Mouse (Mus musculus): ENCODE results near the gene Mtr.

Mtr gene

DNA sequence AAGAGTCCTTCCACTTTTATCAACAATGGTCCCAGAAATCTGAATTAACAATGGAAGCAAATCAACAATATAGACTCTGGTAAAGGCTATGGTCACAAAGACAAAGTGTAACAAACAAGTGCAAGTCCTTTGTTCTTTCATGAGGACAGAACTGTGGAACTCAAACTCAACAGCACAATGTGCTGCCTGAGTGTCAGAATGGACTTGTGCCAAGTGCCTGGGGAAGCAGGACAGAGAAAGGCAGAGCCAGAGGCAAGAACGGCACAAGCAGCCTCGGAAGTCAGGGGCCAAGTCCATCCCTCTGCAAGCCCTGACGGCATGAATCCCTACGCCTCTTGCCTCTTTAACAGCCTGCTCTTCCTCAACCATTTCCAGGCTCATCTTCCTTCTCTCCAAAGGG is 13.9 kb downstream of the Mtr start:
- no peak for DNase-seq (ENCODE audit: low spot score in 2 of 2)

DNA sequence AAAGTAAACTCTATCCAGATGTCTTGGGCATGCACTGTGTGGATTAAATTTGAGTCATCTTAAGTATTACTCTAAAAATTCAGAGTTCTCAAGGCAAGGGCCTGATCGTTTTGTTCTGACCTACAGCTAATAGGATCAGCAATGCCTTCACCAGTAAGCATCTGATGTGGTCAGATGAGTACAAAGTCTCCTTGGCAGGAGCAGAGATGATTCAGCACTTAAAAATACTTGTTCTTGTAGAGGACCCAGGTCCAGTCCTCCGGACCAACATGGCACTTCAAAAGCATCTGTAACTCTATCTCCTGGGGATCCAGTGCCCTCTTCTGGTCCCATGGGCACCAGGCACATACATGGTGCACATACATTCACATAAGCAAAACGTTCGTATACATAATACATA is 25.8 kb downstream of the Mtr start:
- no peak for DNase-seq (ENCODE audit: low spot score in 2 of 2)

DNA sequence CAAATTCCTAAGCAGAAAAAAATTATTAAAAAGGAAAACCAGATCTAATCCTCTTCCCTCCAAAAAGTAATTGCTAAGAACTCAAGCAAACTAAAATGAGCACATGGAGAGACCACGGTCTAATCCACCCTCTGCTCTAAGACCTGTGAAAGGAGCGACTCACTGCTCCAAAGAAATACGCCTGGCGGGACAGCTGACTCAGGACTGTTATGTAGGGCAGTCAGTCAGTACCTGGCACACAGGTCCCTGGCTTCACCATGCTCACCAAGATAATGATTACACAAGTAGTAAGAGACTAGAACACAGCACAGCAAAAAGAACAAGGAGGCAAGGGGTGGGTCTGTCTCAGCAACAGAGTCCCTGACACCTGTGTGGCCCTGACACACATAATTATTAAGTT is 29.7 kb downstream of the Mtr start:
- DNase-seq (ENCODE audit: low spot score in 2 of 2), result no peak

DNA sequence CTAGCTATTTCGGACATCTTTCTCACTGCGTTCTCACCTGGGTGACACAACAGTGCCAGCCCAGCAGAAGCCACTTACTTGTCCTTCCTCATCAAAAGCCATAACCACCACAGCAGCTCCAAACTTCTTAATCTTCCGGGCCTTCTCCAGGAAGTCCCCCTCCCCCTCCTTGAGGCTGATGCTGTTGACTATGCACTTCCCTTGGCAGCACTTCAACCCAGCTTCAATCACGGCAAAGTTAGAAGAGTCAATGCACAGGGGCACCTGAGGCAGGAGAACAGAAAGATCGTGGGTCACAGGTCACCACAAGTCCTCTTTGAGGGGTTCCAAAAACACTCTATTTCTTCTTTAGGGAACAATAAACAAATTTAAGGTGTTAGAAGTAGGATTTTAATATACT is 30.3 kb downstream of the Mtr start:
- no peak for DNase-seq (ENCODE audit: low spot score in 2 of 2)

DNA sequence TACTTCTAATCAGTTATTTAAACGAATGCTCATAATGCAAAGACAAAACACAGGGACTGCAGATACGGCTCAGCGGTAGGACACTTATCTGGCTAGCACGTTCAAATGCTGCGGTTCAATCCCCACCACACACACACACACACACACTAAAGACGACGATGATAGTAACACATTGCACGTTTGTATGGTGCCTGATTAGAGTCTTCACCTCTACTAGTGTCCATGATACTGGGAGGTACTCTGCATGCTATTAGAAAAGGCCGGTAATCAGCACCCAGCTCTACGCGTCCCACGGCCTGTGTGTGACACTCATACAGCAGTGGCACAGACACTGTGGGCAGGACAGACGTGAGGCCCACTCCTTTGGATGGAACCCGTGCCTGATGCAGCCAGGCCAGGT is 39.3 kb downstream of the Mtr start:
- no peak for DNase-seq (ENCODE audit: low spot score in 2 of 2)

DNA sequence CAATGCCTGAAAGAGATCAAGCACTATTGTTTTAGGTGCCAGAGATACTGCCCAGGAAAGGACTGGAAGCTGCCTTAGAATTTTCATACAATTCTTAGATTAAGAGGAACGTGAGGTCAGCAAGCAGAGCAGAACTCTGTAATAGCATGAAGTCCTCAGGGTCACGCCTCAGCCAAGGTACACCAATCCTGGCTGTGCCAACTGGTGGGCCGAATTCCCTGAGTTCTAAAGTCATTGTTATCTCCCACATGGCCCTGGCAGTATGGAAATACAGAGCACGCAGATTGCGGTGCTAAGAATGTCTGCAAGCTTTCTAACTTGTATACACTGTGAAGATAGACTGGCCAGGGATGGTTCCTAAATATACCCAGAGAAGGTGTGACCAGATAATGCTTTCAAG is 43.0 kb downstream of the Mtr start:
- no peak for DNase-seq (ENCODE audit: low spot score in 2 of 2)

DNA sequence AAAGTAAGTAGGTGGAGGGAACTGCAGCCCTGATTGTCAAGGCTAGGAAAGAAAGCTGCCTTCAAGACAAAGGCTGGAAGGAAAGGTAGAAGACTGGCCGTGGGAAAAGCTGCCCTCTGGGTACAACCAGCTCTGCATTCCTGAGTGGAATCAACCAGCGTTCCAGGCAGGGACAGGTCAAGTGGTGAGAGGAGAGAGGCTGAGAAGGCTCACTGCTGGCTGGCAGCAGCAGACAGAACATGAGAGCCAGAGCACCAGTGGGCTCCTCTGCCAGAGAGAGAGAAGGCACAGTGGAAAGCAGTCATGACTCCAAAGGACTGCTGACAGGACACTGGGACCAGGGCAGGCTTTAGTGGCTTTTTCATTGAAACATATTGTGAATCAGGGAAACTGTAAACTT is 46.9 kb downstream of the Mtr start:
- no peak for DNase-seq (ENCODE audit: low spot score in 2 of 2)

DNA sequence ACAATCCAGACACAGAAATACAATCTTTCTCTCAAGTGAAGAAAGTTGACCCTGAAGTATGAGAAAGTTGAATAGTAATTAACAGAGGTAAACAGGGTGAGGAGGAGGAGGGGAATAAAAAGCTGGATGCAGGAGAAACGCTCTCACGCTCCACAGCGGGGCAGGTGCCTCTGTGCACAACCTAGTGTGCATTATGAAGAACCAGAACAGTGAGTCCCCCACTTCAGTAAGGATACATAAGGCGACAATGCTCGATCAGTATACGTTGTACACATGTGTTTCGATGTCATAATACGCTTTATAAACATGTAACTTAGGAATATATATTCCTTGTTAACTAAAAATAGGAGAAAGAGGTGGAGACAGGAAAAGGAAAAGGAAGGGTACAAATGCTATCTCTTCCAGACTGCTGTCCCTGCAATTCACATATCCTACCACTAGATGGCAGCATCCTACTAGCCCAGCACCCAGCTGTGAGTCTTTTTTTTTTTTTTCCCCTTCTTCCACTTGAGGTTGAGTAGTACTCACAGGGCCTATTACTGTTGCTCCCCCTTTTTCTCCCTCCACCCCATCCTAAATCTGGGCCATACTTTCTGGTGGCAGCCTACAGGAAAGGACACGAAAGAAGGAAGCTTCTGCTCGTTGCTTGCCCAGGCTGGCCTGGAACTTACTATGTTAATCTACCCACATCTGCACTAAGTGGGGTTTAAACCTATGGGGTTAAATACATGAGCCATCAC is 47.7 kb downstream of the Mtr start:
- DNase-seq (ENCODE audit: low spot score in 2 of 2), result no peak

DNA sequence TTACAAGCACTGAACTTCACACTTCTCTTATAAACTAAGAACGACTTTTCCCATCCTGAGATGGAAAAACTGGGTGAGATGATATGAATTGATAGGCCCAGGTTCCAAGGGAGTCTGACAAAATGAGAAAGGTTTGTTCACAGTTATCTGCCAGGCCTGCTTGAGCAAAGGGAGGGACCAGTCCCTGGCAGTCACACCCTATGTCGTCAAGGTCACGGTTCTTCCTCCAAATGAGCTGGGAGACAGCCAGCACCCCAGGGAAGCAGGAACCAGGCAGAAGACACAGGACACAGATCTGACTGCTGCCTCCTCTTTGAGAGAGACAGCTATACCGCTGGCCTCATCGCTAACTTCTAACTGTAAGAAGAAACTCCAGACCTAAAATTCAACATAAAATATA is 57.5 kb downstream of the Mtr start:
- no peak for DNase-seq (ENCODE audit: low spot score in 2 of 2)

DNA sequence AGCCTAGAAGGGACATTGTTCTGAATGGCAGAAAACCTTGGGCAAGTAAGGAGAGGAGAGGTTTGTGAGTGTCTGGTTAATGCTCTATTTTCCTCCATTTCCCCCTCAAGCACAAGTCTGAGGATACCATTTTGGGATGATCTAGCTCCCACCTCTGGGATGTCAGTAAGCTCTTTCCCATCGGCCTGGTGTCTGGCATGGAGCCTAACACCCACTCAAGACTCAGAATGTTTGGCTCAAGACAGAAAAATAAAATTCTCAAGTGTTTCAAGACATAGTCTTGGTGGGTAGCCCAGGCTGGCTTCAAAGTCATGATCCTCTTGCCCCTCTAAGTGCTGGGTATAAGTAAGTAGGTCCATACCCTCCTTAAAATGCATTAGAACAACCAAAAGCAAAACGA is 59.4 kb downstream of the Mtr start:
- no peak for DNase-seq (ENCODE audit: low spot score in 2 of 2)

DNA sequence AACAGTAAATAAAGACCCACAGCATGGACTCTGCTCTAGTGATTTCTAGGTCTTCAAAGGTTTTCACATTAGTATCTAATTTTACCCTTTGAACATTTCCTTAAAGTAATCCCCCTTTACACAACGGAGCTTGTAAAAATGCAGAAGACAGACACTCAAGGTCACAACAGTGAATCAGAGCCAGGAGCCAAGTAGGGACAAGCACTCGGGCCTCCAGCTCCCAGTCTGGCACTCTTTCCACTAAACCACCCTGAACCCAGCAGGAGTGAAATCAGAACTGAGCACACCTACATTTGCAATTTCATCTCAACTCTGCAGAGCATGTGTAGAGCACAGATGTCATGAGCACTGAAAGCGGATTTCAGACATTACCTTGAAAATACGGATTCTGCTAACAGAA is 61.1 kb downstream of the Mtr start:
- DNase-seq (ENCODE audit: low spot score in 2 of 2), result no peak

DNA sequence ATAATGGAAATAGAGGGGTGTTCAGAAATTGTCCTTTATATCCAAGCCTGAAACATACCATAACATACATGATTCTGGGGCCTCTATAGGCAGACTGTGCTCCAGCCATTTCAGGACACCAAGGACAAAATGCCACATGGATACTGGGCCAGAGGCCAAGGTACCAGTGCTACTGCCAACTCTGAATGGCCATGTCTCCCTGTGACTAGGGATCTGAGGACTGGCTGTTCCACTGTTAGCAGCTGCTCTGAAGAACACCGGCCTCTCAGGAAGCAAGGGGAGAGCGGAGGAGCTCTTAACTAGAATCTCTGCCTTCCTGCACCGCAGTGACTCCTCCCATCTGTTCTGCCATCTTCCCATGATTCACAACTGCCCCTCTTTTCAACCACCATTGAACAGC is 61.9 kb downstream of the Mtr start:
- no peak for DNase-seq (ENCODE audit: low spot score in 2 of 2)

DNA sequence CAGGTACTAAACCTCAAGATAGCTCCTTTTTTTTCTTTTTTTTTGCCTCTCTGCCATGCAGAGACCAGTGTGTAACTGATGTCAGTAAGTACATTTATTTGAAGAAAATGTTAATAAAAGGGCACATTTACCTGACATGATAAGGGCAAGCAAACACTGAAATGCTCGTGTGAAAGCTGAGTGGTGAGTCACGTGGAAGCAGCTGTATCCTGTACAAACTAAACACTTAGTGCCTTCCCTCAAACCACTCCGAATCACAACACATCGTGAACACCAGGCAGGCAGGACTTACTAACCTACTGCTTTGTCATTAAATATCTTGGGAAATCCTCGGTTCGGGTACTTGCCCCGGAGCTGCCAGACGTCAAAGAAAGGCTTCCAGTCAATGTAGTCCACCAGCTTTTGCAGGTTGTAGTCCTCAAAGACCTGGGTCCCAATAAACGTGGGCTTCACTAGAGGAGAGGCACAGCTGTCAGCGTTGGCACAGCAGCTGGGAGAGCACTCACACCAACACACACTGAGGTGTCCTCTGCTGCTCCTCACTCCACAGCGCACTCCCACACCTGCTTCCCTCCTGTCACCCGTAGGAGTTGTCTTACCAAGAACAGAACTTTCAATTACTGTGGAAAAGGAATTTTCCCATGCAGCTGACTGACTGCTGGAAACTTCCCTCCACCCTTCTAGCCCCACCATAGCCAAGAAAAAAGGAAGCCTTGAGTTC is 62.8 kb downstream of the Mtr start:
- no peak for DNase-seq (ENCODE audit: low spot score in 2 of 2)

DNA sequence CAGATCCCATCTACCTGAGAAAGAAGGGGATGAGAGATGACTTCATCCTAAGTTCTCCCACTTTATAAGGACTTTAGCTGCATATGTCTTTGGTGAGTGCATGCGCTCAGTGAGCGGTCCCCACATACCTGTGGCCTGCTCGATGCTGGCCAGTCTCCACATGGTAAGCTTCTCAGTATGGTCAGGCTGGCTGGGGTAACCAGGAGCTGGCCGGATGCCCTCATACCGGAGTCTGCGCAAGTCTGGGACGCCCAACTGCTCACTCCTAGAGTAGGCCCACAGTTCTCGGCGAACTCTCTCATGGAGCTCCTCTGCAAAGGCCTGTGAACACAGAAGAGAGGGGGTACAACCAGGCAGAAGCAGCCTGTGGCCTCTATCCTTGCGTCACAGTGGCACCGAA is 68.7 kb downstream of the Mtr start:
- DNase-seq (ENCODE audit: low spot score in 2 of 2), result no peak

DNA sequence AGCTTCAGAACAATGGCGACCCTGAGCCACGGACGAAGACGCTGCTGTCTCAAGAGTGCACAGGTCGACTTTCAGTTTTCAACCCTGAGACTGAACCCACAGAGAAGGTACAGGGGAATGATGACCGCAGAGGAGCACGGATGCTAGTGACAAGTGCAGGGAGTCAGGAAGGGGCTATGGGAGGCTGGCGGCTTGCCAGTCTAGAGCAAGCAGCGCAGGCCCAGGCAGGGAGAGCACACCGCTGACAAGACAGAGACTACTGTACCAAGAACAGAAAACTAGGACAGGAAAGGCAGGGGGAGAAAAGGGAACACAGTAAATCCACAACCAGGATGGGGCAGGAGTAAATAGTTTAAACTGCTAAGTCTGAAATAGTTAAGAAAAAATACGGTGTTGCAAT is 69.1 kb downstream of the Mtr start:
- DNase-seq (ENCODE audit: low spot score in 2 of 2), result no peak

DNA sequence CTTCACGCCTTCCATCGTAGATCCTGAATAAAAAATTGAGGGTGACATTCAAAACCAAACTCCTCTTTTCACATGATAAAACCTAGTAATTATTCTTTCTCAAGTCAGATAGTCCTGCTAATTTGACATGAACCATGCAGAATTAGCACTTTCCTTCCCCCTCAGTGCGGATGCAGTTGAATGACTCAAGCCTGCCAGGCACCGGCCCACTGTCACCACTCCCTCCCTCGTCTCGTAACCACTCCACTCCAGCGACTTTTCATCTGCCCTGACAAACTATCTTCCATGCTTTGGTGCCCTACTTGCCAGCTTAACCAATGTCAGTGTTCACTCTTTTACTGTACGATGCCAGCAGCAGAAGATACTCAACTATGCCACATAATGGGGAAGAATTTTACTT is 78.4 kb downstream of the Mtr start:
- no peak for DNase-seq (ENCODE audit: low spot score in 2 of 2)

DNA sequence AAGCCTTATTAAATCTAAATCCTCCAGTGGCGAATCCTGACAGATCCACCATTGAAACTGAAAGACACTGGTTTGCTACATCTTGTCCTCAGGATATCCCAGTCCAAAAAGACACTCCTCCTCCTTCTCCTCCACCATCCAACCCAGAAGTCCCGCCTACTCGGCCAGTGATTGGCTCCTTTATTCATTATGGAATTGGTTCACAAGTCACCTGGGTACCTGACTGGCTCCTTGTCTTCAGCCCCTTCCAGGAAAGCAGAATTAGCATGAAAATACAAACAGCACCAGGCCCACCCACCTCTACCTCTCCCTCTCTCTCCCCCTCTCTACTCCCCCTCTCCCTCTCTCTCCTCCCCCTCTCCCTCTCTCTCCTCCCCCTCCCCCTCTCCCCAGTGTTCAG is 81.2 kb downstream of the Mtr start:
- no peak for DNase-seq (ENCODE audit: low spot score in 2 of 2)

DNA sequence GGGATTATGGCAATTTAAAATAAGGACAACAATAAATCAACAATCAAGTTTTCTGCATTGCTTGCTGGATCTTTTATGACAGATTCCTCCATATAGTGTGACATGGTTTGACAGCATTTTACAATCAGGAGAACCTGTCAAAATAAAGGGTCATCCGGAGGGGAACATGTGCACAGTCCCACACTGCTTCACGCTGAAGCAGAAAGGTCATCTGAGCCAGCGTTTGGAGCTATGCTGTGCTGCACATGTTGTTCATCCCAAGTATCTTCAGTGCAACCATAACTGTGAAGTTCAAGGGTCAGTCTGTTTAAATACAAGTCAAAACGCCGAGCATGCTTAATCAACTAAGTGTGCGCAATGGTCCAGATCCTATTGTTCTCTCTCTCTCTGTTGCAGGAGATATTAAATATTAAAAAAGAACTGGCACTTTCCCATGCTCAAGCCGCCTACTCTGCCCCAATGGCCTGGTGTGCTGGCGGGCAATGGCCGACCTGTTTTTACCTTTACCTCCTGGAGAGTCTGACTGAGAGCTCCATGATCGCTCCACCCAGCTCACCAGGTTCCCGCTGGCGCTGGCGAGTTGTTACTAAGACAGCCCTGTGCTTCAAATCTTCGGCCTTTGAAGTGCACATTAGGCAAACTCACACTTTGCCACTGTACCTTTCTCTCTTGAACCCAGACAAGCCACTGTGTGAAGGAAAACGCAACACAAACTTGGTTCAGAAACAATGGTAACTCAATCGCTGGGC is 81.8 kb downstream of the Mtr start:
- DNase-seq (ENCODE audit: low spot score in 2 of 2), result no peak

DNA sequence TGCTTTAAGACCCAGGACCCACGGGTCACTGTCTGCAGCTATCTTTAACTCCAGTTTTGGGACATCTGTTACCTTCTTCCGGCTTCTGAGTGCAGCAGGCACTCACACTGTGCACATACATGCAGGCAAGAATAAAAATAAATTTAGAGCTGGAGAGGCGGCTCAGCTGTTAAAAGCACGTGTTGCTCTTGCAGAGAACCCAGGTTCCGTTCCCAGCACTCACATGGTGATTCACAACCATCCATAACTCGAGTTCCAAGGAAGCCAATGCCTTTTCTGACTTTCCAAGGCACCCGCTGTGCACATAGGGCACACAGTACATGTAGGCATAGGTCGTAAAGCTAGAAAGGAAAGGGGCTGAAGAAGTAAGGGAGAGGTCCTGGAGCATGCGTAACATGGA is 90.6 kb downstream of the Mtr start:
- no peak for DNase-seq (ENCODE audit: low spot score in 2 of 2)

DNA sequence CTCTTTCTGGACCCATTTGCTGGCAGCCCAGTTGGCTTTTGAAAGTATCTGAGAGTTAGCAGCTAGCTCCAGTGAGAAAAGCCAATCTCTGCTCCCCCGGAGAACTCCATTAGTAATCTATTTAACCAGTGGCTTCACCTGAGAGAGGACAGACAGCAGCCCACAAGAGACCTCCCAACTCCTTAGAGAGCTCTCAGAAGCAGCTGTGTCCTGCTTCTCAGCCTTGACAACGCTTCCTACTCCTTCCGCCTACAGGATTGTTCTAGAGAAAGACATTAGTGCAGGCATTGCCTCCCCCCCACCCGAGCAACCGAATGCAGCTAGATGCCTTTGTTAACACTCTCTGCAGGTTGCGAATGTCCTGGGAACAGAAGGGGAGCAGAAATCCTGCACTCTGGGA is 91.5 kb downstream of the Mtr start:
- DNase-seq (ENCODE audit: low spot score in 2 of 2), result no peak

DNA sequence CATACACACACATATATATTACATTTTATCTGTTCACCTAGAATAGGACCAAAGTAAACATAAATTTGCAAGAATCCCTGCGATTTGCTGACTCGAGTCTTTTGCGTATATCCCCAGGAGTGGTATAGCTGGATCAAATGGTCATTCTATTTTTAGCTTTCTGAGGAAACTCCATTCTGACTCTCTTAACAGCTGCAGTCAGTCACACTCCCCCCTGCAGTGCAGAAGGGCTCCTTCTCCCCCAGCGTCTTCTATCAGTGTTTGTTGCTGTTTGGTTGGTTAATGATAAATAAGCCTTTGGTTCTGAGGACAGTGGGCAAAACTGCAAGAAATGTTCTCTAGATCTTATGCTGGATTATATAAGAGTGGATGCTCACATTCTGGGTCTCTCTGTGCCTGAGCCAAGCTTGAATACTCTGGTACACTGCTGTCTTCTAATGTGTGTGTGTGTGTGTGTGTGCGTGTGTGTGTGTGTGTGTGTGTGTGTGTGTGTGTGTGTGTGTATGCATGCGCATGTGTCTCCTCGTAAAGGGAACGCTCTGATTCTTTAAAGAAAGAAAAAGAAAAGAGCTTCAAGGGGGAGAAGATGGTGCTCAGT is 92.4 kb downstream of the Mtr start:
- DNase-seq (ENCODE audit: low spot score in 2 of 2), result no peak

DNA sequence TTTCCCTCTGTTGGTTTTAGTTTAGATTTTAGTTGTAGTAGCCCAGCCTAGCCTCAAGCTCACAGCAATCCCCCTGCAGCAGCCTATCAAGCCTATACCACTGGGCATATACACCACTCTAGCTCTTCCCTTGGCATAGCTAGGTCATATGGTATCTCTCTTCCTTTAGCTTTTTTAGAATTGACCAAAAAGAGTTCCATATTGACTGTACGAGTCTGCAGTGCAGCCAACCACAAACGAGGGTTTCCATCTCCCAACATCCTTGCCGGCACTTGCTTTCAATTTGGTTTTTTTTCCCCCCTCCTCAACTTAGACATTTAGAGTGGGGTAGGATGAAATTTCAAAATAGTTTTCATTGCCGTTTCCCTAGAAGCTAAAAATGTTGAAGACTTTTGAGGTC is 95.5 kb downstream of the Mtr start:
- no peak for DNase-seq (ENCODE audit: low spot score in 2 of 2)

DNA sequence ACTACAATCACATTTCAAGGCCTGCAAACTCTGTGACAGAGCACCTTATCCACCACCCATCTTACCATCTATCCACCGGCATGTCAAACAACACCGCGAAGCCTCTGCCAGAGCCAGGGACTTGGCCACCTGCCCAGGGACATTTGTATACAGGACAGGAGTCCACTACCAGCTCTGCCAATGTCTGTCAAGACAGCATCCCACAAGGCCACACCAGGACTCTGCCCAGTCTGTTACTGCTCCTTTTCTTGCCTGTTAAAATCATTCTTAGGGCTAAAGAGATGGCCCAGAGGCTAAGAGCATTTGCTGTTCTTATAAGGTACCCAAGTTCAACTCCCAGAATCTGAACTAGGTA is 97.8 kb downstream of the Mtr start:
- peak in 1 of 2 experiments; percentile 24 for DNase-seq (ENCODE audit: low spot score in 2 of 2)

Measured in urinary bladder, postnatal 4 days (tissue).